Mouse (Mus musculus) adrenal gland (tissue): Measurements from ENCODE around the gene Prkn.

ENCODE experiments used
- intact Hi-C: fragments of 180-260 bp; cut with DNase I; formaldehyde crosslinking; loops from one replicate; pipeline ENCODE4 v1.15.1; 2025
- long read RNA-seq, 2 experiments: library from polyadenylated mRNA; unstranded; transcript quantifications; one replicate each; pipeline ENCODE4 v2.0.0; 2020; ENCODE audit warnings: borderline replicate concordance in 1 of 2; ENCODE audit not compliant: insufficient replicate concordance in 1 of 2

Prkn gene
- long read RNA-seq, experiment 1, partial matches to known transcripts: 0 of 2 reads
- long read RNA-seq, experiment 1, other reads (novel, unspliced or antisense): 2 of 2 reads
- long read RNA-seq, experiment 2, partial matches to known transcripts: 0 of 7 reads
- long read RNA-seq, experiment 2, other reads (novel, unspliced or antisense): 7 of 7 reads

DNA sequence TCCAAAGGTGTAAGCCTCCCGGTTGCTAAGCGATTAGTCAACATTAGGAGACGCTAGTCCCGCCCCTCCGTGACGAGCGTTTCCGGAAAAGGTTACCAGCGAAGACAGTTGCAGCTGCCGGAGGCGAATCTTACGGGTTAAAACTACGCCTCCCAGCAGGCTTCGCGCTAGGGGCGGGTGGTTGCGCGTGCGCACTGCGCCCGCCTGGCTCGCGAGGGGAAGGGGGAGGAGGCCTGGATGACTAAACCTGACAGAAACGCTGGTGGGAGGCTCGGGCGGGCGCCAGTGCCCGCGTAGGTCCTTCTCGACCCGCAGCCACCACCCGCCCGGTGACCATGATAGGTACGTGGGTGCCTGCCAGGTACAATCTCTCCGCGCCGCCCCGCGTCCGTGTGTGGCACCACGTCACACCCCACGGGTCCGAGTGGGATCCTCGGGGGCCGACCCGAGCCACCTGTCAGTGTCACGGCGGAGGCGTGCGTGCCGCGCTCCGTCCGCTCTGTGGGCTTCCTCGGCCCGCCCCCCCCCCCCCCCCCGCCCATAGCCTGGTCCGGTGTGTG, at the start of gene Prkn, which contains the start of gene Pacrg:
TSS of gene Prkn (plus strand) at position 237 of the 560 bp plus-strand sequence.
TSS of gene Pacrg (minus strand) at position 164 of the 560 bp plus-strand sequence.
- intact Hi-C loops: no loop called here

DNA sequence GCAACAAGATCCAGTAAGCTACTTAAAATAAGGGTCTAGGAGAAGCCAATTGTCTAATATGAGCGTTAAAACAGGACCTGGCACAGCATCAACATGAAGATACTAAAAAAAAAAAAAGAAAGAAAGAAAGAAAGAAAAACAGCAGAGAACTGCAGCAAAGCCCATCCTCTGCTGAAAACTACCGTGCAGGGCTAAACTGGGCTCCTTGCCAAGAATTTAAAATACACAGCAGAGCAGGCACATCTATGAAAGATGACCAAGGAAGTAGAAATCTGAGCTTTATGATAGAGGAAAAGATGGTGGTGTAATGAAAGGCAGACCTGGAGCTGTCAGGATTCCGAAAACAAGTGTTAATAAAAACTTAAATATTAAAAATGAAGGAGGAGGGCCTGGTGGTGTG, 48.5 kb upstream of the Prkn start:
- intact Hi-C loops: no loop called here

DNA sequence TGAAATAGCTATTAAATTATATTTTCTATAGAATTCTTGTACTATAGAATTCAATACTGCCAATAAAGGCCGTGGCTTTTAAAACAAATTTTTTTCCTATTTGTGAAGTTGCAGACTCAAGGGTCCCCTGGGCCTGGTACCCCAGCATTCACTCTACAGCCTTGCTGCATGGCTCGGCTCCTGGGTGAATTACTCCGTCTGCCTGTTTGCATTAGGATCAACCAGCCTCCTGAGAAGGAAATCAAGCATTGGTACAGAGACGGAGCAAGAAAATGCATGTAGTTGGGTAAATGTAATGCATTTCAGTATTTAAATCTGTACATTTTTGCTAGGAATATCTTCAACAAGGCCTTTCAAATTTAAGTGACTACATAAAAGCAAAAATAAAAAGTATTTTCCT, 33.5 kb upstream of the Prkn start:
- intact Hi-C loops: no loop called here

DNA sequence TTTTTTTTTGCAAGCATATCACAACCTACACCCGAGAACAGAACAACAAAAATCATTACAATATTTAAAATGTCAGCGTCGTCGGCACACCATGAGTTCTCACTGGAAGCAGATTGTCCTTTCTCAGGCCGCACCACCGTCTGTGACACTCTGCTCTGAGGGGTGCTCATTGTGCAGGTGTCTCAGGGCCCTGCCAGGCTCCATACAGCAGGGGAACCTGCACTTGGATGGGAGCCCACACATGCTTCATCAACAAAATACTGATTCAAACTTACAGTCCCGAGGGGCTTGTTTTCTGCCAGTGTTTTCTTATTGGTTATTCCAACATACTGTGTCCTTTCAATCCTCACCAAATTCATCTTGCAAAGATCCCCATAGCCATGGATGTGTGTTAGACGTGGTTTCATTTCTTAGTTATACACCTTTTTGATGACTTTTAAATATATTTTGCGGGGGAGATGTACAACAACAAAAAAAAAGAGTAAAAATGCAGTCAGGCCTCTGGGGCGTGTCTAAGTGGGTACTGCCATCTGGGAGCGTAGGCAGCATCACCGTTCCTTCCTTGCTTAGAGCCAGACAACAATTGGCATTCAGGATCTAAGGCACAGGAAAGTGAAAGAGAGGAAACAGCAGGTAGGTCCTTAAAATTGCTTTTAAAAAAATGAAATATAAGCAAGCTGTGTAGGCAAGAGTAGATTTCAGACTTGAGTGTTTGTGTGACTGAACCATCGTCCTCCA, 32.8 kb upstream of the Prkn start:
- intact Hi-C loops: no loop called here

DNA sequence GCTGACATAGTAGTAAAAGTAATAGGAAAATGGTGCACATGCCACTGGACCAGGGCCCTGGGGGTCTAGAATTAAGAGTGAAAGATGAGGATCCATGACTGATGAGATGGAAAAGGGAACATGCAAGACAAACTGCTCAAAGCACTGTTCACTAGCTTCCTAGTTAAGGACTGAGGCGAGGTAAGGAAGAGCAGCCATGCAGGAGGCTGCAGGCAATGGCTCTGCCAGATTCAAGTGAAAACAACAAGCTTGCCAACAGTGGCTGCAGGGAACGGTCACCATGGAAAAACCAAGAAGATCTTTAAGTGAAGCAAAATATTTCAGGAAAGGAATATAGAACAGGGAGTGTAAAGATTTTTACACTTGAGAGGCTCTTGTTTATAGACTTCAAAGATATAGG, 31.6 kb upstream of the Prkn start:
- intact Hi-C loops: no loop called here

DNA sequence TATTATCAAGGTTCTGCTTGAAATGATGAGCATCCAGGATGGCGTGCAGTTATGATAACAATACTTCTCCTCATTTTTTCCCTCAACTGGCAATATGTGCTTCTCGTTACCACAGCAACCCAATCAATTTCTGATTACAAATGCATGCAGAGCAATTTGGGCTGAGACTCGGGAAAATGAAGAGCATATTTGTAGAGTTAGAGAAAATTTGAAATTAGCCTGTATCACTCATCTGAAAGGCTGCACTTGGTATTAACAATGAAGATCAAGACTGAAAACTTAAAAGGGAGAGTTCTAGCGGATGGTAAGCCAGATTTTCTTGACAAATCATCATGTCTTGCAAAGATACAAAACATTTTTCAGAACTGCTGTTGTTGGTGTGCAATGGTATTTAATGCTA, 21.2 kb upstream of the Prkn start:
- intact Hi-C loops: no loop called here

DNA sequence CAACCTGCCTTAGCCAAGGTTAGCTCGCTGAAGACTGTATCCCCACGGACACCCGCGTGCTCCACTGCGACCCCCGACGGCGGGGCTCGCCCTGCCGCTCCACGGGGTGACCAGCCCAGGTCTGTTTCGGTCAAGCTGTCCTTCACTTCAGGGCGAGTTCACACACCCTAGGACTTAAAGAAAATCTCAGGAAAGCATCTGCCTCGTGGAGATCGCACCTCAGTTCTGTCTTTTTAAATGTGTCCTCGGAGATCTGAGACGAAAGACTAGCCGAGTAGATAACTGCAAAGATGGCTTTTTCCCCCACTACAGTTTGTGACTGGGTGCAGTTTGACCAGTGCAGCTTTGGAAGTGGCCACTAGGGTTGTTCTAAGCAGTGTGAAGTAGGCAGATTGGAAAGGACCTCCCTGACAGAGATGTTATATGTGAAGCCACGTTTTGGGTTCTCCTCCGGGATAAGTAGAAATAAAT, 582 bp downstream of the Prkn start:
- intact Hi-C loops: no loop called here

DNA sequence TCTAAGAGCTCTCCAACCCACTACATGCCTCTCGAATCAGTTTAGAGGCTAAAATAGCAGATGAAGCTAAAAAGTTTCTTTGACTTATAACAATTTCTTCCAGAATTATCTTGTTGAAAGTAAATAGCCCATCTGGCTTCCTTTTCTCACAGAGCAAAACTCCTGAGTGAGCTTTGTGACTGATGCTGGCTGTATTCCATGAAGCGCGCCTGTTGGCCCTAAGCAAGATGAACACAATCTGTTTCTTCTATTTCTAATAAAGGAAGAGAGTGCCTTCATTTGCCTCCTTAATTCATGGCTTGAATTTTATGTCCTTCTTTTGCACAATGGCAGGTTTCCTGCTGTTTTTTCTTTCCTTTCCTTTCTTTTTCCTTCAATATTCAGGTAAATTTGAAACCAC, 14.0 kb downstream of the Prkn start:
- intact Hi-C loops: no loop called here

DNA sequence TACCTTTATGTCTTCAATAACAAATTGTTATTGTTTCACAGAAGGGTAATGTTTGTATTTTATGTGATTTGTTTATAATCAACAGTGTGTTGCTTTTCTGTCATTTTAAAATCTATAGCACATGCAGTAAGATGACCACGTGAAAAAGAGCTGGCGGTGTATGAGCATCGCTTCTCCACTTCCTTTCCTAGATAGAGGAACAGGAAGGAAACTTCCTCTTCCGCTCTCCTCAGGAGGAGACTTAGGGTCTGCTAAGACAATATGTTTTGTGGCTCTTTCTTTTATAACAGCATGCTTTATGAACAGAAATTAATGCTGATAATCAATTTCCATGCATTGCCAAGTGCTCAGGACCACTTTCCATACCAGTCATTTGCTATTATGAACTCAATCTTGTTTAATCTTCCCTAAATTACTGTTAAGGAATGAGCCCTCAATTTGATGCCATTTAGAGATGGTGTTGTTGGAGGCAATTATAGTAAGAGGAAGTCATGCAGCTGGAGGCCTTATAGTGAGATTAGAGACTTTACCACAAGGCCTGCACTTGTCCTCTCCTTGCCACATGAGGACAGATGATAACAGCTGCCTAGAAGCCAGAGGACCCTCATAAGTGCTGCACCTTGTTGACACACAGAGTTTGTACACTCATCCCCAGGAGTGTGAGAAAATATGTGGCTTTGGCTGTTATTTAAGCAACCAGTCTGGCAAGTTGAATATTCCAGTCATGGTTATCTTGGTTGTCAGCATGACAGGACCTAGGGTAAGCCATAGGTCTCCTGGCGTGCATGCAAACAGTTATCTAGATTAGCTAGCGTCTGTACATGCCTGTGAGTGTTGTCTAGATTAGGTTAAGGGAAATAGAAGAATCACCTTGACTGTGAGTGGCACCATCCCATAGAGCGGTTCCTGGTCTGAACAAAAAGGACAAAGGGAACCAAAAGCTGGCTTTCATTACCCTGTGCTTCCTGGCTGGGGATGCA, 34.3 kb downstream of the Prkn start:
- intact Hi-C loops: no loop called here

DNA sequence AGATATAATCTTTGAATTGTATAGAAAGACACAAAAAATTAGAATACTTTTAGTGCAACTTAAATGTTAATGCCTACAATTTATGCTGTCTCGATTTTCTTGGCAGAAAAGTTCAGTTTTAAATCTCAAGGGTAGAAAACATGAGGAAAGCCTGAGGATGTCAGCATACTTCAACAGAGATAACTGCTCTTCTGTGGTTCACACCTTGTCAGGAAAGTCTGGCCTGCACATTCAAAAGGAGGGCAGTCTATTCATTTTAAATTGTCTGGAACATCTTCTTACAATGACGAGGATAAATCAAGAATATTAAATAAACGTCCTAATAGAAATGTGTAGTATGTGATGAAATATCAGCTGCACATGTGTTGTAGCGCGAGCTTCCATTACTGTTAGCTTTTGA, 38.8 kb downstream of the Prkn start:
- intact Hi-C loops: no loop called here

DNA sequence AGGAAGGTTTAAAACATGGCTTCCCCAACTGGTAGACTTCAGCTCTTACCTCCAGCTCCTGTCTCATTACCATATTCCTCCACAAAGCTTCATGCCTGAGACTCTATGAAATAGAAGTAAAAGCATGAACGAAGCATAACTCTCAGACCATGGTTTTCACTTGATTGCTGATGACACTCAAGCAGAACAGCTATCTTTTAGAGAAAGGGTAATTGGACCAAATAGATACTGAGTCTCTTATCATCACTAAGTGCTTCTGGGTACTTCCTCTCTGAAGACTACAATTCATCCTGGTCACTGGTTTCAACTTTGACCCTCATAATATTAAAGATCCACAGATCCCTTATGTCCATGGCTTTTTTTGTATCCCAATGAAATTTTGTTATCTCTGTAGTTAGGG, 42.1 kb downstream of the Prkn start:
- intact Hi-C loops: no loop called here

DNA sequence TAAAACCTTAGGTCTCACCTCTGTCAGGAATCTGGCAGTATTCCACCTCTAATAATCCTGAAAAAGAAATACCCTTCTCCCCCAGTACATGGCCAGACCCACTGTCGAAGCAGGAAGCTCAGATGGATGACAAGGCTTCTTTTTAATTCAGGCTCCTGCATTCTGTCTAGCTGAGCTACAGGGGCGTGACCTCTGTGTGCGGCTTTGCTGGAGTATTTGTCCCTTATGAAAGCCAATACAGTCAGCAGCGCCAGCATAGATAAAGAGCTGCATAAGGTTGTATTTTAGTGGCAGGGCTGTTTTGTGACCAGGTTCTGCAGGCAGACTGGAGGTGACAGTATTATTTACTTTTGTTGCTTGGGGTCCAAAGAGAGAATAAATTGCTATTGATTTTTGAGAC, 47.7 kb downstream of the Prkn start:
- intact Hi-C loops: no loop called here

DNA sequence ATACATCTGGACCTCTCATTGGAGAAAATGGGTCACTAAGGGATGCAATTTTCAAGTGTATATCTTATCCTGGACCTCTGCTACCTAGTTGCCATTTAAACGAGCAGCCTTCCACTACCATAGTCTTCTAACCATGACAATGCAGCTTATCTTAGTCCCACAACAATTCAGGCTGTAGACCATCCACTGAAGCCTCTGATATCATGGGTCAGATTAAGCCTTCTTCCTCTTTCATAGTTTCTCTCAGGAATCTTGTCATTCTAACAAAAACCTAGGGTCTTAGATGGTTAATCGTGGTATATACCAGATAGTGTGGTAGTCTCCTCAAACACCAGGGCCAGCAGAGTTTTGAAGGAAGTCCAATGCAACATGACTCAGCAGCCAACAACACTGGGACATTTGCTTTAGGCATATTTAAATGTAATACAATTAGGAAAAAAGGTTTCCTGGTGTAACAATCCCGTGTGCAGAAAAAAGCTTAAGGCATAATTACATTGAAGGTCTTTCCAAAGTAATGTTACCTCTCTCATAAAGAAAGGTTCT, 61.6 kb downstream of the Prkn start:
- intact Hi-C loops: no loop called here

DNA sequence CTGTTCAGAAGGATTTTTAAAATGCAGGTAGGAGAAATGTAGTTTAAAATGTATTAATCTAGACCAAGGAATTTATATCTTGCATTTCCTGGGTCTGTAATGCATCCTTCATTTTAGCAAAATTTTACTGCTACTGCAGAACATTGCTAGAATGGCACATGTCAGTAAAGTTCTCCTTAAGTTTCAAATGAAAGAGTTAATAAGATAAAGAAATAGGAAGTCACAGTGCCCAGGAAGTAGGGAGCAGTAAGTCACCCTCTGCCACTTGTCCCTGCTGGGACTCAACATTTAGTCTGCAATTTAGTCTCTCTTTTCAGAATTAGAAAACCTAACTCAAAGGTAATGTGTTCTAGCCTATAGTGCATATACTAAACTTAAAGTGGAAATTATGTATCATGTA, 96.5 kb downstream of the Prkn start:
- intact Hi-C loops: no loop called here

DNA sequence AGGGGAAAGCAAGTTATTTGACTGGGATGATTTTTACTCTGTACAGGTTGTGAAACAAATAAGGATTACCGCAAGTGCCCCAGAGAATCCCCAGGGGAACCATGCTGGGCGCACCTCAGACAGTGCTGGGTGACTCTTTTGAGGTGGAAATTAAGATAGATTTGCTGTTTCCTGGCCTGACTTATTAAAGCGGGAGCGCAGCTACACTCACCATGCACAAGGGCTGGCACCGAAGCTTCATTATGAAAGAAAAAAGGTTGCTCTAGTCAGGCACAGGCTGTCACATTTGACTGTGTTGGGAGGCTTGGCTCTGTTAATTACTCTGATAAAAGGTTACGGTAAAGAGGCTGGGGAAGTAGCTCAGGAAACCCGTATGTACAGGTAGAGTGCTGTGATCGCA, 97.7 kb downstream of the Prkn start:
- intact Hi-C loops: no loop called here

DNA sequence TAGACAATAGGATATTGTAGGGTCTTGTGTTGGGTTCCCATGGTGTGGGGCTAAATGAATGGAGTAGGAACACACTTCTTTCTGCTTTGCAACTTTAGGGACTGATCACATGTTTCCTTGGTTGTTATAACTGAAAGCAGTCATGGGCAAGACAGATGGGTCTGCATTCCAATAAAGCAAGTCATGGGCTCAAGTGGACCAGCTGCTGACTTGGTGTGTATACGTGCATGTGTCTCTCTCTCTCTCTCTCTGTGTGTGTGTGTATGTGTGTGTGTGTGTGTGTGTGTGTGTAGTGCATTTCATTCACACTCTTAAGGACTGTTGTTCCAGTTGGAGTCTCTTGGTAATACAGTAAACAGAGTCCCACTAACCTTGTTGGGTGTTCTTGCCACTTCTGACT, 98.6 kb downstream of the Prkn start:
- intact Hi-C loops: no loop called here

DNA sequence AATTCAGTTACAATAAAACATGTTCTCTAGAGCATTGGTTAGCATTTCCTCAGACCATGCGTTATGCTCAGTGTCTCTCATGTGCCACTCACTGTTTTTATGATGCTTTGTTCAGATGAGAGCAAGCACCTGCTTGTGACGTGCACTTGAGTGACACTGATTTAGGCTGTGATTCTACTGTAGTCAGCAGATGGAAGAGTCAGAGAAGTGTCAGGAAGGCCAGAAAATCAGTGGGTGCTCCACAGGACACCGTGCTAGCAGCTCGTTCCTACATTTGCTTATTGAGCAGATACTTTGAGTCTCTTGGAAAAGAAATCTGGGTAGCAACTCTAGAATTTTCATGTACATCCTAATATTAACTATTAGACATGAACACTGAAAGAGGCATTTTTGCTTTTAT, 106.4 kb downstream of the Prkn start:
- intact Hi-C loops: no loop called here

DNA sequence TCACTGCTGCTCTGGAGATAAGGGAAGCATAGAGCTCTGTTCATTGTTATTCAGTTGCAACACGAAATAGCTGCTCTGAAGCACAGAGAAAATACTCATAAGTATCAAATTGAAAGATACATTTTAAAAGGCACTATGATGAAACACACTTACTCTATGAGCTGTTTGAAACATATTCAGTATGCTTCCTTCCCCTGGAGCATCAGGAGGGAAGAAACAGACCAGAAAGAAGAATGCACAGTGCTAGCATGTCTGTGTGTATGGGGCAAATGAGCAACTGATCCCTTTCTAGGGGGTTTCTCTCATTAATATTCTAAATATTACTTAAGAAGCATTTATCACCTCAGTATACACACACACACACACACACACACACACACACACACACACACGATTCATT, 107.4 kb downstream of the Prkn start:
- intact Hi-C loops: no loop called here

DNA sequence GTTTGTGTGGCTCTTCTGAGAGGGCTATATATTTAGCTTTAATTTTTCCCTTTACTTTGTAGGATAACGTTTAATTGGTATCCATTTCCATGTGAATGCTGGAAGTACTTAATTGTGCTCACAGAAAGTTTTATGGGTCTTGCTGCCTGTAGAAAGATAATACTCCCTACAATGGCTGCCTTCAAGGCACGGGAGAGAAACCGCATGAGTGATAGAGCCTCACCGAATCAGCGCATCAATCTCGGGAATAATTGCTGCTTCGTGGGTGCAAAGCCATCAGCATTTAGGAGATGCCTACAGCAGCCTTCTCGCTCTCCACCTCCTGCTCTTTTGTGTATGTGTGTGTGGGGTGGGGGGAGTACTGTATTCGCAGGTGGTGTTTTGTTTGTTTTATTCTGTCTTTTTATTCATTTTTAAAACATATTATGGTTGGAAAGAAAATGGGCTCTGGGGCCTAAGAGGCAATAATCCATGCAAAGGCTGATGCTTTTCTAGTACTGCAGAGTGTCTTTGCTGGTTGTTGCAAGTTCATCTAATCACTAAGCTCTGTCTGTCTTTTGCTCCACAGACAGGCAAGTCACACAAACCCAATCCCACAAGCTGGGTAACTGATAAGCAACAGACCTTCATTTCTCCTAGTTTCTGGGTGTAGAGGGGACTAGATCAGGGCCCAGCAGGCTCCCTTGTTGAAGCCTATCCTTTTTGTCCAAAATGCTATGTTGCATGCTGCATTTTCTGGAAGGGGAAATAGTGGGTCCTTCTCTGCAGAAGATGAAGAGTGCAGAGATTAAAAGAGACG, 119.1 kb downstream of the Prkn start:
- intact Hi-C loops: no loop called here

DNA sequence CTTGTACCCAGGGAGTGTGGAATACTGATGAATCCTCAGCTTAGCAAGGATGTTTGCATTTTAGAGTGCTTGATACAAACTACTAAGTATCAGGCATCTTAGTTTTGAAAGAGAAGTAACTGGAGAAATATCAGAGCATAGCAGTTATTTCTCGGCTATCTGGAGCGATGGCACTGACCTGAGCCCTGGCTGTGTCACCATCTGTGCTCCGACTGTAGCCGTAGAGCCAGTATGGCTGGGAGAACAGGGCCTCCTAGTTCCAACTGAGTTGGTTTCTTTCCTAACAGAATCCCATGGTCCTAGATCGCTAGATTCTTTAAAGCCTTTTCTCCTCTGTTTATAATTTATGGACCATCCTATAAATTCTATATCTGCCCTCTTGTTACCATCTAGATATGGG, 122.0 kb downstream of the Prkn start:
- intact Hi-C loops: no loop called here

DNA sequence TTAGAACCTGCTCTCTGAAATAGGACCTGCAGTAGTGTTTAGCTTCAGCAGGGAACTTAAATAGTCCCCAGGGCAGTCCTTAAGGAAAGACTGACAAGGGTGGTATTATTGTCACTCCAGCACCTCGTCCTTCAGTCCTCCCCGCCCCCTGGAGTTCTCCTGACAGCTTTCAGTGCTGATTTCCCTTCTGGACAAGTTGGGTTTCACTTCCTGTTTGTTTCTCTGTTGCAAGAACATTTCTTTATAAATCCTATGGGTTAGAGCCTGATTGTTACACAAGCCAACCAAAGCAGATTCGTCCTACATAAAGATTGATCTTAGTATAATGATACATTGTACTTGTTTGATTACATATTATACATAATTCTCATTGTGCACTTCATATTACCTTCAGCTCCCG, 142.0 kb downstream of the Prkn start:
- intact Hi-C loops: no loop called here
